Mouse (Mus musculus): ENCODE results near the gene Agpat1. TPM values are rescaled to one million over a fixed set of nuclear protein-coding genes. Genes with fewer than 3 reads are reported as not detected.

Agpat1 gene
- total RNA-seq, 4 experiments from 2014 or later = 66.5 to 78.4 (median 73.4) TPM

DNA sequence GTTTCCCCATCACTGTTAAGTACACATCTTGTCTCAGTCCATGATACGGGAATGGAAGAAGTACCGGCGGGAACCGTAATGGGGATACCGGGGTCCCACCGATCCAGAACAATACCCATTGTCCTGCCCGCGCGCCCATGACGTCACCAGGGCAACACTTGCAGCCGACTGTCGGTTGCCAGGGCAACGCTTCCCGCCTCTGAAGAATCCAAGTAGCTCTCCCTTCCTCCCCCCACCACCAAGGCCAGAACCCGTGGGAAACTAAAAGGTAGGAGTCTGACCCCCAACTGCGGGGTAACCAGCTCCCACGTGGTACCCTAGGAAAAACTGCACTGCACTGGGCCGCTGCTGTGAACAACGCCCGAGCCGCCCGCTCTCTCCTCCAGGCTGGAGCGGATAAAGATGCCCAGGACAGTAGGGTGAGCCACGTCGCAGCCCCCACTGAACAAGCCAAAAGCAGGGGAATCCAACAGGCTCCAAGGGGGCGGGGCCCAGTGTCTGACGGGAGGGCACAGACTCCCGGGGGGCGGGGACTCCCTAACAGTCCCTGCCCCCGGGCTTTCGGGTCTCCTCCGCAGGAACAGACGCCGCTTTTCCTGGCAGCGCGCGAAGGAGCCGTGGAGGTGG is 17.2 kb upstream of the Agpat1 start:
- DNase-seq (ENCODE audit: low spot score) = peak; percentile 79

DNA sequence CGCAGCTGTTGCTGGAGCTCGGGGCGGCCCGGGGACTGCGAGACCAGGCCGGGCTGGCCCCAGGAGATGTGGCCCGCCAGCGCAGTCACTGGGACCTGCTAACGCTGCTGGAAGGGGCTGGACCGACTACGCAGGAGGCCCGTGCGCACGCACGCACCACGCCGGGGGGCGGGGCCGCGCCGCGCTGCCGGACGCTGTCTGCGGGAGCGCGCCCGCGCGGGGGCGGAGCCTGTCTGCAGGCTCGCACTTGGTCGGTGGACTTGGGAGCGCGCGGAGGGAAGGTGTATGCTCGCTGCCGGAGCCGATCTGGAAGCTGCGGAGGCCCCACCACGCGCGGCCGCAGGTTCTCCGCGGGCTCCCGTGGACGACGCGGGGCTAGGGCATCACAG is 16.6 kb upstream of the Agpat1 start:
- peak; percentile 93 for DNase-seq (ENCODE audit: low spot score)

DNA sequence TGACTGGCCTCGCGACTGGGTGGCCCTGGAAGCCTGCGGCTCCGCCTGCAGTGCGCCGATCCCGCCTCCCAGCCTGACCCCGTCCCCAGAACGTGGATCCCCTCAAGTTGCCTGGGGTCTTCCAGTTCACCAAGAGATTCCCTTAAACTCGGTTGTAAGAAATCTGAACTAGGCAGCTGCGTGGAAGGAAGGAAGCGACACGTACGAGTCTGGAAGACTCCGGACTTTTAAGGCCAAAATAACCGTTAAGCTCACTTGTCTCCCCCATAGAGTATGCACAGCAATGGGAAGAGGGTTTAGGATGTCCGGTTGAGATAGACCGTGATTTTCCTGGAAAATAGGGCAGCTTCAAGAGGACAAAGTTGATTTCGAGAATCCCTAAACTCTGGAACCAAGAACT is 16.2 kb upstream of the Agpat1 start:
- no peak for DNase-seq (ENCODE audit: low spot score)

DNA sequence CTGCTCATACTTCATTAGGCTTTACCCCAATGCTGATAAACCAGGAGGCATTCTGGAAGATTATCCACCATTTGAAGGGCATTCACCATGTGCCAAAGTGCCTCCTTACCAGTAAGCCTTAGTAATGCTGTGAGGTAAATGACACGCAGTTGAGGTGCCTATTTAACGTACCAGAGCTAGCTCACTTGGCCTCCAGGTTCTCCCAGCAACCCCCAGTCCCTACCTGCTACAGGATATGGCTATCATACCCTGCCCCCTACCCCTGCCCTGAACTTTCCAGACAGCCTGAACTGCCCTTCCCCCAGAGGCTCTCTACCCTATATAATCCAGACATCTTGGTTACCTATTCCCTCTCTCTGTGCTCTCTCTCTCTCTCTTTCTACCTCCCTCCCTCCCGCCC is 15.3 kb upstream of the Agpat1 start:
- no peak for DNase-seq (ENCODE audit: low spot score)

DNA sequence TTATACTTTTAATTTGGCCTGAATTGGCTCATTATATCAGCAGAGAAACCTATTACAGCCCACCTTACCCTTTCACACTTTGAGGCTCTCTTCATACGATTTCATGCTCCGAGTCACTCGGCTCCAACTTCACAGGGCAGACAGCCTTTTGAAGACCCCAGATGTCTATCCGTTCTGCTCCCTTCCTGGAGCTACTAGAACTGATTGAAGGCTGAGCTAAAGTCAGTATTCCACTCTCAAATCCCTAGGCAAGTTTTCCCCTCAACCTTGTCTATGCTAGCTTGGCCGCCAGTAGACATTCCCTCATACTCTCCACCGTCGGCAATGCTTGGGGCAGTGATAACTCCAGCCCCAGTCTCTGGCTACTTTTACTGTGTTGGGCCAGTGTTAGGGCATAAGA is 14.9 kb upstream of the Agpat1 start:
- DNase-seq (ENCODE audit: low spot score) = no peak

DNA sequence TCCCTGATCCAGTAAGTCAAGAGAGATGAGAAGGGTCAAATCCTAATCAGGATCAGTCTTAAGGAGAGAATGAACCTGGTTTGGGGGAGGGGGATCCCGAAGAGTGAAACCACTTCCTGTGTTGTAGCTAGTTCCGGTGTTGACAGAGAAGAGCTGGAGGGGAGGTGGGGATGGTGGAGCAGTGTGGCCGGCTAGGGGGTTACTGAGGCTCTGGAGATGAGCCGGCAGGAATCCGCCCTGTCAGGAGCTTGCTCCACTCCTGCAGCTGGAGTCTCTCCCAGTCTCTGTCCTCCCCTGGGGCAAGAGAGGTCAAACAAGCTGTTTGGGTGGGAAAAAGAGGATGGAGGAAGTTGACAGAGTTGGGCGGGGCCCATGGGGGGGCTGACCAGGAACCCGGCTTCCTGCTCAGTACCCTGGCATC is 14.4 kb upstream of the Agpat1 start, which contains the start of gene Gpsm3:
TSS of gene Gpsm3 (plus strand) at position 126 of the 421 bp plus-strand sequence.
- peak; percentile 79 for DNase-seq (ENCODE audit: low spot score)

DNA sequence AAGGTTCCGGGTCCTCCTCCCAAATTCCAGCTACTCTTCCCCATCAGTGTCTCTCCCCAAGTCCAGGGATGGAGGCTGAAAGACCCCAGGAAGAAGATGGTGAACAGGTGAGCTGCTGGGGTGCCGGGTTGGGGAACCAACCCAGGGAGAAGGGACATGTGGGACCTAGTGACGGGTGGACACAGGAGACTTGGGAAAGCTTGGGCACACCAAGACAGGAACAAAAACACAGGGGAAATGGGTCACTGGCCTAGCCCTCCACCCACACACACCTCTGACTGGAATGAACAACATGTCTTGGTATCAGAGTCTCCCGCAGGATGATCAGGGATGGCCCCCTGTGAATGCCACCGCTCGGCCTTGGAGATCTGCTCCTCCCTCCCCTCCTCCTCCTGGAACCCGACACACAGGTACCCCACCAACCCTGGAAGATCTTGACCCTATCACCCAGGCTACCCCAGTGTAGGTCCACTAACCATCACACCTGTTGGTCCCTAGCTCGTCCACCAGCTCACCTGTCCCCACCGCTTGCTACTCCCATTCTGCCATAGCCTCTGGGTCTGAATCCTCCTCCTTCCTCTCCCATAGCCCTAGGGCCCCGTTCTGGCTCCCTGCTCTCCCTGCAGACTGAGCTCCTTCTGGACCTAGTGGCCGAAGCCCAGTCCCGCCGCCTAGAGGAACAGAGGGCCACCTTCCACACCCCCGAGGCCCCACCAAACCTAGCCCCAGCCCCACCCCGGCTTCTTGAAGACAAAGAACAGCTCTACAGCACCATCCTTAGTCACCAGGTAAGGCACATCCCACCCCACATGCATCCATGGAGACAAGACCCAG is 13.7 kb upstream of the Agpat1 start:
- no peak for DNase-seq (ENCODE audit: low spot score)

DNA sequence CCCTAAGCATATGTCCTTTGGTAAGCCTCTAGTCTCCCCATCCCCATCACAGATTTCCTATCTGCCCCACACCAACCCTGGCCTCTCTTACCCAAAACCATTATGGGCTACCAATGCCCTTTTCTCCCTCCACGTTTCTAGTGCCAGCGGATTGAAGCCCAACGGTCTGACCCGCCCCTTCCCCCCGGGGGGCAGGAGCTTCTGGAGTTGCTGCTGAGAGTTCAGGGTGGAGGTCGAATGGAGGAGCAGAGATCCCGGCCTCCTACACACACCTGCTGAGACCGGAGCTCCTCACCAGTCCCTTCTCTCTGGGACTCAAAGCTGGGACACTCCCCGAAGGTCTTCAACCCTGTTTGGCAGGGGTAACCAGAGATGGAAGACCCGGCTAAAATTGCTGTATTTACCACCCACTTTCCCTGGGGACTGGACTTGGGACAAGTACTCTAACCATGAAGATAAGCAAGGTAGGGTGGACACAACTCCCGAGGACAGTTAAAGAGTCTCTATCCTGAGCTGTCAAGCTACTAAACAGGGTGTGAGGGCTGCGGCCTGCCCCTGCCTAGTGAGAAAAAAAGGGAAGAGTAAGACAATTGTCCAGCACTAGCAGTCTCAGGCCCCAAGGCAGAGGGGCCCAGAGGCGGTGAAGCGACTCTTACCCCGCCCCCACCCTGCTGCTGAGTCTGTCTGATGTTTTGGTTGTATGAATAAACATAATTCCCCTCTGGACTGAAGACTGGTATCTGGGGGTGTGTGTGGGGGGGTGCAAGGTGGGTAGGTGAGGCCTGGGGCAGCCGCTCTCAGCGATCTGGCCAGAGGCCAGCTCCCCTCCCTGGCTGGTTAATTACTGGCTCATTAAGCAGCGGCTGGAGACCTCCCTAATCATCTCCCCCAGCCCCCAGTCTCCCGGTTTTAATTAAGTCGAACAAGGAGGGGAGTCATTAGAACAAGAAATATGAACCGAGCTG is 12.8 kb upstream of the Agpat1 start, which contains the start of gene Pbx2:
TSS of gene Pbx2 (plus strand) at position 238 of the 965 bp plus-strand sequence.
- DNase-seq (ENCODE audit: low spot score) = no peak

DNA sequence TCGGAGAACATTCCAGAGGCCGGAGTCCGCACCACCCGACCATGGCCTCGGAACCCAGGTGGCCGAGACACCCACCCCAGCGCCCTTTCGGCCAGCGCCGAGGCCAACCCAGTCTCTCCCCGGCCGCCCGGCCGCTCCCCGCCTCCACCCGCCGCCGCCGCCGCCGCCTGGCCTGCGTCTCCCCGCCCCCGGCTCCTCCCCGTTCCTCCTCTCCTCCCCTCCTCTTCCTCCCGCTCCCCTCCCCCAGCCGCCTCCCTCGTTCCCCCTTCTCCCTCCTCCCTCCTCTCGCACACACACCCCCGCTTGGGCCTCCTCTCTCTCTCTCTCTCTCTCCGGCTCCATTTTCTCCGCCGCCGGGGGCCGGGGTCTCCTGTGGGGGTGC is 12.1 kb upstream of the Agpat1 start:
- DNase-seq (ENCODE audit: low spot score) = peak; percentile 76

DNA sequence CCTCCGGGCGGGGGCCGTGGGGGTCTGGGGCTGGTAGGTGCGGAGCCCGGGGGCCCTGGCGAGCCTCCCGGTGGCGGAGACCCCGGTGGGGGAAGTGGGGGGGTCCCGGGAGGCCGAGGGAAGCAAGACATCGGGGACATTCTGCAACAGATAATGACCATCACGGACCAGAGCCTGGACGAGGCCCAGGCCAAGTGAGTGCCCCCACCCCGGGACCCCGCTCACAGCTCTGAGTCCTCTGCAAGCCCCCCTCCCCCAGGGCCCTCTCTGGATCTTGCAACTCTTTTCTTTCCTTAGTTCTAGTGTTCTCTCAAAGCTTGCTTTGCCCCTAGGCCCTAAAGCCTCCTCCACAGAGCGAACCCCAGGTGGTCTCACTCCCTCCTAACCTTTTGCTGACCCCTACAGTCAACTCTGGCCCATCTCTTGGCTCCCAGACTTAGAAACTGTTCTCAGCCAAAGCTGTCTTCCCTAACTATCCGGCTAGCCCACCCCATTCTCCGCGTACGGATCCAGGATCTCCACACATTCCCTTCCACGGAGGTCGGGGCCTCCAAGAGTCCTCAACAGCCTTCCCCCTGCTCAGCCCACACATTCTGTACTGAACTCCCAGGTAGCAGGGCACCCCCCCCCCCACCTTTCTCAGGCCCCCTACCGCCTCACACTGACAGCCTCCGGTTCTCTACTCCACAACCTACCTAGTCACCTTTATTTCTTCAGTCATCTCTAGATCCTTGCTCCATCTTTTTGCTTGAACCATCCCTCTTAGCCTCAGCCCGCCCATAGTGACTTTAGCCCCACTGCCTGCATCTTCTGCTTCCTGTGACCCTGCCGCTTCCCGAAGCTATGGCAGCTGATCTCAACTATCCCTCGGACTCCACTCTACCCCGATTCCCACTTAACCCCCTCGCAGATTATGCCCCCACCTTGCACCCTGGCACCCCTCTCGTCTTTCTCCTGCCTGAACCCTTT is 11.2 kb upstream of the Agpat1 start:
- no peak for DNase-seq (ENCODE audit: low spot score)

DNA sequence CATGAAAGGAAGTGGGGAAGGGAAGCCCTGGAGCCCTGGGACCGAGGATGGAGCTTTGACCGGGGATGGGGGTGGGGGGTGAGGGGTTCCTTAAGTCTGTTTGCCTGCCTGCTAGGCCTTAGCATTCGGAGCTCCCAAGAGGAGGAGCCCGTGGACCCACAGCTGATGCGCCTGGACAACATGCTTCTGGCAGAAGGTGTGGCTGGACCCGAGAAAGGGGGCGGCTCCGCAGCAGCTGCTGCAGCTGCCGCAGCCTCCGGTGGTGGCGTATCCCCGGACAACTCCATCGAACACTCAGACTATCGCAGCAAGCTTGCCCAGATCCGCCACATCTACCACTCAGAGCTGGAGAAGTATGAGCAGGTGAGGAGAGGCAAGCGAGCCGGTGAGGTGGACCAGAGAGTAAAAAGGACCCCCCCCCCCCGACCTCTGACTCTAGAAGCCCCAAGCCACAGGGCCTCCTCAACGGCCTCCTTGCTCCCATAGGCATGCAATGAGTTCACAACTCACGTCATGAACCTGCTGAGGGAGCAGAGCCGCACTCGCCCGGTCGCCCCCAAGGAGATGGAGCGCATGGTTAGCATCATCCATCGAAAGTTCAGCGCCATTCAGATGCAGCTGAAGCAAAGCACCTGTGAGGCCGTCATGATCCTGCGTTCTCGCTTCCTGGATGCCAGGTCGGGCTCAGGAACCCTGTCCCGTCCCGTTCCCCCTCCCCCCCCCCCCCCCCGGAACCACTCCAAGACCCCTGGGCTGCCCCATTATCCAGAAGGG is 10.1 kb upstream of the Agpat1 start:
- no peak for DNase-seq (ENCODE audit: low spot score)

DNA sequence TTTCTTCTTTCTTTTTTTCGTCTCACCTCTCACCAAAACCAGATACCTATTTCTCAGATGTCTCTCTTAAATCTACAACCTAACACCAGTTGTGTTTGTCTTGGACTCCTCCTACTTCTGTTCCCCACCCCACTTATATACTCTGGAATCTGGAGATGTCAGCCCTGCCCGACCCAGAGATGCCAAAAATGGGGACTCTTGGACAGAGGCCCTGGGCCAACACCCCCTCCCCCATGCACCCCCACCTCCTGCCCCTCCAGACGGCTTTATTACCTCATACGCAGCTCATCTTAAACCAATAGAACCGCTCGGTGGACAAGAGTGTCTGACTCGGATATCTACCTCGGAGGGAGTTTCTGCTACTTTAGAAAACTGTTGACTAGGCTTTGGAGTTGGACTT is 8.0 kb upstream of the Agpat1 start:
- DNase-seq (ENCODE audit: low spot score) = no peak

DNA sequence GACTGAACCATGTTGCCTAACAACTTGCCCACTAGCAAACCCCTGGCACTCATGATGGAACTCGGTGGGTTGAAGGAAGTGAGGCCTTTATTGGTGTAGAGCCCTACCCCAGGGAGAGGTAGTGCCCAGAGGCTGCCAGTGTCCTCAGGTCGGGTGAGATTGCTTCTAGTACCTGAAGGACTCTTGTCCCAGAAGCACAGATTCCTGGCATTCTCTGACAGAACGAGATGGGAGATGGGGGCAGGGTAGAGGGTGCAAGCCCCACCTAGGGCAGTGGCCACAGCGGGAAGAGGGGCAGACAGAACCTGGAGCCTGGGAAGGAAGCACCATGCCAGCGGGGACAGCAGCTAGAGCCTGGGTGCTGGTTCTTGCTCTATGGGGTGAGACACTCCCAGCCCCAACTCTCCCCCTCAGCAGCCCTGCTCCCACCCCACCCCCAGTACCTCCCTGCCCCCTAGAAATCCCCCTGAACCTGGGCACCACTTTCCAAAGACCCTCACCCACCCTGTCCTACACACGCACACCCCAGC is 6.4 kb upstream of the Agpat1 start, which contains the start of gene Ager:
TSS of gene Ager (plus strand) at position 297 of the 530 bp plus-strand sequence.
- no peak for DNase-seq (ENCODE audit: low spot score)

DNA sequence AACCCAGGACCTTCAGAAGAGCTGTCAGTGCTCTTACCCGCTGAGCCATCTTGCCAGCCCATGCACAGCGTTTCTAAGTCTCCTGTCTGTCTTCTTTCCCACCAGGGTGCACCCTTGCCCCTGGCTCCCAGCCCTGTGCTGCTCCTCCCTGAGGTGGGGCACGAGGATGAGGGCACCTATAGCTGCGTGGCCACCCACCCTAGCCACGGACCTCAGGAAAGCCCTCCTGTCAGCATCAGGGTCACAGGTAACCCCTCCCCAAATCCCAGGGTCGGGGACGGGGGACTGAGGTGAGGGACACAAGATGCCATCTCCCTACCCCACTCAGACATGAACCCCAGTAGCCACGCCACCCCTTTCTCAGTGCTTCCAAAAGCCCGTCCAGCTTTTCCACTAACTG is 4.2 kb upstream of the Agpat1 start:
- no peak for DNase-seq (ENCODE audit: low spot score)

DNA sequence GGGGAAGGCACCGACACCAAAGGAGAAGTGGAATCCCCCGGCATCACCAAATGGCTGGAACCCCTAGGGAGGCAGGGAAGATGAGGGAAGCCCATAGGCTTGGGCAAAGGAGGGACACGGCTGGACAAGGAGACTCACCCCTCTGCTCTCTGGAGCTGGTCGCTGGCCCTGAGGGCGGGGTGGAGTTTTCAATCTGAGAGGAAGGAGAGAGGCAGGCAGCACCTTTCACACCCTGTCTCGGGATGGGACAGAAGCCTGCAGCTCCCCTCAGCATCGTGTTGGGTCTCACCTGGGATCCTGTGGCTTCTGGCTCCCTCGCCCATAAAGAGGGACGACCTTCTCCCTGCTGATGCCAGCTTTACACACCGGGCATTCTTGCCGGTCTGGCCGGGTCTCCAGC is 2.3 kb upstream of the Agpat1 start:
- DNase-seq (ENCODE audit: low spot score) = no peak

DNA sequence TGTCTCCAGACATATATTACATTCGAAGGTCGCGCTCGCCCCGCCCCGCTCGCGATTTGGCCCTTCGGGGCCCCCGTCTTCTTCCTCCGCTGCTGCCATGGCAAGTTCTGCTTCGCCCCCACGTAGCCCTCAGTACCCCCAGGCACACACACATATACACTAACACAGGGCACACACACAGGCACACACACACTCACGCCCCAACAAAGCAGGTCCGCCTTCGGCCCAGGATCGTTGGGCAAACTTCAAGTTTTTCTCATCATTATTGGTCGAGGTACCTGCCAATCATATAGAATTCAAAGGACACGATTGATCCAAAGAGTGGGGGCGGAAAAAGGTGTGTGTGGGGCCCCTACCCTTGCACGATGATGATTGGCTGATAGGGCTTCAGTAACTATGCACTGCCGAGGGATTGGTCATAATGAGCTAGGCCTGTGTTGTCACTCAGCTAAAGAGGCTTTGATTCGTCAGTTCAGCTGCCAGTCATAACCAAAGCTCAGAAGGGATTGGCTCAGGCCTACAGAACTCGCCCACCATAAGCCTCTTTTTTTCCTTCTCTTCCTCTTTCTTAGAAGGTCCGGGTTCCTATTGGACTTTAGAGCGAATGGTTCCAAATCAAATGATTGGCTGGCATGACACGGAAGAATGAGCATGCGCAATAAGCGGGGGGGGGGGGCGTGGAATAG is 544 bp upstream of the Agpat1 start, which contains the start of gene Rnf5:
TSS of gene Rnf5 (minus strand) at position 316 of the 686 bp plus-strand sequence.
- peak; percentile 100 for DNase-seq (ENCODE audit: low spot score)

DNA sequence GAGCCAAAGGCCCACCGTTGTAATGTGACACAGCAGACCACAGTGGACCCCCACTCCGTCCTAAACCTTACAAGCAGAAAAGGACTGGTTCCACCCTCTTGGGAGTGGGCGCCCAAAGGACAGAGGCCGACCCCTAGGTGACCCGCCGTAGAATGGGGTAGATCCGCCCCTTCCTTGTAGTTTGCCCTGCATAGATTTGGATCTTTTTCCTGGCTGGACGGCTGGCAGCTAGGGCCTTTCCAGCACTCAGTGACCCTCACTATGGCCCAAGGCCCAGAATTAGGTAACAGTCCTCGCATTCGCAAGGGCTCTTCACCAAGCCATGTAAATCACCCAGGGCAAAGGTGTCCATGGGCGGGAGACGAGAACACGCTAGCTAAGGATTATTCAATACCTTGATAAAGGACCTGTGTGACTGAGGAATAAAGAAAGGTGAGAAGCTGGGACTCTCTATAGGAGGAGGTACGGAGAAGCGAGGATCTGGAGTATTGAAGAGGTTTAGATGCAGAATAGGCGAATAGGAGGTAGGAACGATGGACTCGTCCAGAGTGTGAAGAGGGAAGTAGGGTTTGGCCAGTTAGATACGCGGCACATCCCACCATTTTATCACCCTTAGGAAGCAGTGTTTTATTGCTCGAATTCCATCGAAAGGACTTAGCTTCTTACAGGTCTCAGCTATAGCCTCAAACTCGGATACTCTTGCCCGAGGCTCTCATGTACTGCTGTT is 612 bp downstream of the Agpat1 start:
- no peak for DNase-seq (ENCODE audit: low spot score)

DNA sequence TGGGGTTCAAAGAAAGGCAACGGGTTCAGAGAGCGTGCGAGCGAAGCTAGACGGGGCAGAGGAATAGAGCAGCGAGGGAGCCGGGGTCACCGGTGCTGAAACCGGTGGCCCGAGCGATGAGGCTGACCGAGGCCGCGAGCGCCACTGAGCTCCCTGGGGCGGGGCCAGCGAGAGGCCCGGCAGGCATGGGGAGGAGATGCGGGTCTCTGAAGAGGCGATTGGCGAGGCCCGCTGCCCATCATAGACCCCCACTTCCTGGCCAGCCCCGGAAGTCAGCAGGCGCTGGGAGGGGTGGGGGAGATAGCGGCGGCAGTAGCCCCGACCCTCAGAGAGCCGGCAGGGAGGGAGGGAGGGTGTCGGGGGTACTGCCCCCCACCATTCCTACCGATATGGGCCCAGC is 1.5 kb downstream of the Agpat1 start:
- DNase-seq (ENCODE audit: low spot score) = peak; percentile 97
